Mouse (Mus musculus): ENCODE measurements around the gene Rps6kb1. TPM values are rescaled to one million over a fixed set of nuclear protein-coding genes. Genes with fewer than 3 reads are reported as not detected.

The Rps6kb1 gene
- 5.4 and 7.5 TPM in 2 replicates for polyA plus RNA-seq (2012; rRNA removed; ENCODE audit: low replicate concordance)

GRCm38 (mm10) chr11:86544639-86545299 lies at the start of gene Rps6kb1, which contains the start of gene Tubd1:
Rps6kb1 (minus strand) TSS chr11:86544805.
Tubd1 (plus strand) TSS chr11:86544991.

GRCm38 (mm10) chr11:86484101-86484868 lies 60.3 kb downstream of the Rps6kb1 start, which contains the start of gene Rnft1:
Rnft1 (plus strand) TSS chr11:86484657.

Other genes starting within 250 kb of the Rps6kb1 start
- gene Med13, start 187.2 kb downstream of the Rps6kb1 start, polyA plus RNA-seq (2012; rRNA removed; ENCODE audit: low replicate concordance) = 21.1 and 47.7 TPM in 2 replicates
- 2.4 and 9.4 TPM in 2 replicates for gene Rnft1, start 60.1 kb downstream of the Rps6kb1 start, polyA plus RNA-seq (2012; rRNA removed; ENCODE audit: low replicate concordance)
- gene Tubd1, start 186 bp upstream of the Rps6kb1 start, polyA plus RNA-seq (2012; rRNA removed; ENCODE audit: low replicate concordance) = 2.2 and 7.0 TPM in 2 replicates
- 46.6 and 133 TPM in 2 replicates for gene Vmp1, start 139.0 kb upstream of the Rps6kb1 start, polyA plus RNA-seq (2012; rRNA removed; ENCODE audit: low replicate concordance)
- 2.7 and 4.7 TPM in 2 replicates for gene Ptrh2, start 139.2 kb upstream of the Rps6kb1 start, polyA plus RNA-seq (2012; rRNA removed; ENCODE audit: low replicate concordance)
- gene Cltc, start 212.8 kb upstream of the Rps6kb1 start, polyA plus RNA-seq (2012; rRNA removed; ENCODE audit: low replicate concordance) = 67.0 and 117 TPM in 2 replicates